Mouse (Mus musculus) bone marrow macrophage, adult 2 months (primary cell): ENCODE data around the gene Fgd3.

Experiments
- CTCF ChIP-seq: IDR thresholded peaks from 2 replicates; pipeline ENCODE4 v1.5.1; 2012; ENCODE audit warnings: low read depth, mild to moderate bottlenecking, low read length, moderate library complexity
- POLR2A ChIP-seq: IDR thresholded peaks from 2 replicates; pipeline ENCODE4 v1.6.1; 2012; ENCODE audit warnings: mild to moderate bottlenecking, low read depth, low read length, borderline replicate concordance

- TF ChIP-seq POLR2A (no peak), CTCF (no peak)
Measured at GRCm38 (mm10) chr13:49225159-49225558, 95.0 kb downstream of the Fgd3 start.
